Mouse (Mus musculus): ENCODE results near the gene Gipc1. TPM values are rescaled to one million over a fixed set of nuclear protein-coding genes. Genes with fewer than 3 reads are reported as not detected.

Gene Gipc1
- polyA plus RNA-seq, 1 experiment from 2014 or later: 107 TPM

Other genes with a start within 250 kb of the Gipc1 start
- 119 and 129 TPM in 2 replicates for gene Scoc, start 194.3 kb upstream of the Gipc1 start, polyA plus RNA-seq (2014; fragmentation: Nextera tagmentation; extraction: Ambion mirVana)
- 0.16 and 0.19 TPM in 2 replicates for gene Olfr370, start 116.9 kb upstream of the Gipc1 start, polyA plus RNA-seq (2014; fragmentation: Nextera tagmentation; extraction: Ambion mirVana)
- 315 and 324 TPM in 2 replicates for gene Ndufb7, start 86.0 kb upstream of the Gipc1 start, polyA plus RNA-seq (2014; fragmentation: Nextera tagmentation; extraction: Ambion mirVana)
- gene Tecr, start 44.7 kb upstream of the Gipc1 start, polyA plus RNA-seq (2014; fragmentation: Nextera tagmentation; extraction: Ambion mirVana): 497 and 529 TPM in 2 replicates
- 47.2 and 47.5 TPM in 2 replicates for gene Dnajb1, start 44.5 kb upstream of the Gipc1 start, polyA plus RNA-seq (2014; fragmentation: Nextera tagmentation; extraction: Ambion mirVana)
- gene Ptger1, start 14.0 kb downstream of the Gipc1 start, polyA plus RNA-seq (2014; fragmentation: Nextera tagmentation; extraction: Ambion mirVana): 1.0 and 1.2 TPM in 2 replicates
- 26.1 and 30.4 TPM in 2 replicates for gene Pkn1, start 46.5 kb downstream of the Gipc1 start, polyA plus RNA-seq (2014; fragmentation: Nextera tagmentation; extraction: Ambion mirVana)
- gene Ddx39, start 62.5 kb downstream of the Gipc1 start, polyA plus RNA-seq (2014; fragmentation: Nextera tagmentation; extraction: Ambion mirVana): 106 and 131 TPM in 2 replicates
- gene Adgre5, start 88.6 kb downstream of the Gipc1 start, polyA plus RNA-seq (2014; fragmentation: Nextera tagmentation; extraction: Ambion mirVana): 43.1 and 45.8 TPM in 2 replicates
- 25.1 and 31.7 TPM in 2 replicates for gene Adgrl1, start 247.4 kb downstream of the Gipc1 start, polyA plus RNA-seq (2014; fragmentation: Nextera tagmentation; extraction: Ambion mirVana)

All from embryonic facial prominence, embryonic 14.5 days (tissue).